Mouse (Mus musculus): ENCODE measurements around the gene Gm8374.
"Not testable (repeated sequence)": the region's sequence is repeated elsewhere in the genome, so short reads cannot be mapped to it uniquely, and the experiment has no call there.

Gm8374 gene

GRCm38 (mm10) chr14:7365034-7365433, at the start of gene Gm8374:
Gene Gm8374, minus strand, starts transcription at chr14:7365134.
- not testable (repeated sequence) for DNase-seq

- not testable (repeated sequence) for DNase-seq
Measured at GRCm38 (mm10) chr14:7332295-7332694, 32.6 kb downstream of the Gm8374 start, which contains the start of gene Gm5797. Gene Gm5797, minus strand, starts transcription at chr14:7332395.

GRCm38 (mm10) chr14:7315093-7315492, 49.8 kb downstream of the Gm8374 start:
- peak; percentile 31 for DNase-seq

- DNase-seq = peak; percentile 7
Measured at GRCm38 (mm10) chr14:7314661-7315060, 50.3 kb downstream of the Gm8374 start, which contains the start of gene Gm3739. Gene Gm3739, minus strand, starts transcription at chr14:7315049.

All from right cerebral cortex, postnatal 4 days (tissue).